In genomic region chr9:44868336-44869094, GRCm38 (mm10) we compare ENCODE assay signal across 15 mouse cellular contexts. TPM values are rescaled to one million over a fixed set of nuclear protein-coding genes. Genes with fewer than 3 reads are reported as not detected.
DNase-seq lines count a peak whose midpoint lies in the region; ATAC-seq lines count a peak whose summit lies in the region.
"Had no signal": no experiment of that assay in that cellular context is flagged by ENCODE, and none has a peak within 500 bp of the region (broad histone marks: within the 10 kb centered on the region; RNA-seq: fewer than 3 reads in every experiment).

No protein-coding gene starts in this region.

- DNase-seq in adrenal gland, postnatal 14 days, result peak; percentile 19
- DNase-seq in adrenal gland, adult 18-20 months (ENCODE audit: low spot score in 2 of 2), result no peak
- DNase-seq in 416B (ENCODE audit: low read depth), result peak; percentile 58
- DNase-seq in naive thymus-derived CD4-positive, alpha-beta T cell, adult 2 months (ENCODE audit: low read depth), result peak; percentile 54
- DNase-seq in cerebellum, postnatal 25 days, result no peak
- no peak for DNase-seq in right cerebral cortex, postnatal 4 days
- no peak for DNase-seq in lung, postnatal 4 days
- DNase-seq: B cell, adult 2 months; cerebellum, adult 9-10 months; embryo, embryonic 11 days; kidney, adult 18-20 months; layer of hippocampus, postnatal 36 days; right cerebral cortex, postnatal 25 days had no signal

- ATAC-seq in activated CD4-positive, CD25-positive, alpha-beta regulatory T cell, adult 4 months, result peak; percentile 64
- ATAC-seq: liver, embryonic 12.5 days had no signal

RNA-seq across cellular contexts. Expression of gene Kmt2a, which starts 12.6 kb away (rescaled TPM):
- total RNA-seq in adrenal gland, postnatal 14 days (2021), result 37.2 and 42.9 TPM in 2 replicates
- 10 to 100 TPM; 27.2 to 32.1 TPM for total RNA-seq in adrenal gland, adult 18-20 months (2021)
- 10 to 100 TPM; 28.7 to 31.1 TPM for polyA plus RNA-seq in activated CD4-positive, CD25-positive, alpha-beta regulatory T cell, adult 4 months (2017; shearing (Covaris generic))

RNA-seq across cellular contexts. Expression of gene Atp5l, which starts 52.0 kb away (rescaled TPM):
- 638 TPM in 2 replicates for total RNA-seq in adrenal gland, postnatal 14 days (2021)
- 100 to 1,000 TPM; 593 to 763 TPM for total RNA-seq in adrenal gland, adult 18-20 months (2021)
- 100 to 1,000 TPM; 538 to 670 TPM for polyA plus RNA-seq in activated CD4-positive, CD25-positive, alpha-beta regulatory T cell, adult 4 months (2017; shearing (Covaris generic))

Comparison
In these comparisons a context has a peak if more than half of its experiments do, and no peak if none do; other contexts are left out.
1. DNase-seq: peak in adrenal gland, postnatal 14 days (single experiment), 416B (single experiment) and naive thymus-derived CD4-positive, alpha-beta T cell, adult 2 months (single experiment); none in adrenal gland, adult 18-20 months (0 of 2), cerebellum, postnatal 25 days (0 of 2), right cerebral cortex, postnatal 4 days (single experiment) and lung, postnatal 4 days (0 of 2).